Mouse (Mus musculus) stomach, embryonic 14.5 days (tissue): Measurements from ENCODE around the gene Colq. TPM values are rescaled to one million over a fixed set of nuclear protein-coding genes. Genes with fewer than 3 reads are reported as not detected.

Experiments
- ATAC-seq: fragments of 200-750 bp; cut with Nextera tagmentation; 2 replicates; pipeline ENCODE4 v1.8.0; 2017; ENCODE audit warnings: low read depth, moderate TSS enrichment; ENCODE audit not compliant: insufficient number of reproducible peaks, insufficient read depth, low FRiP score
- H3K27ac ChIP-seq: fragments of 300-500 bp; sonication (generic); 2 replicates; pipeline ENCODE4 v1.5.1; 2014; ENCODE audit warnings: mild to moderate bottlenecking, low read length, moderate library complexity, mixed read lengths
- H3K27me3 ChIP-seq: fragments of 300-500 bp; sonication (generic); 2 replicates; pipeline ENCODE4 v1.6.1; 2014; ENCODE audit warnings: low read length, control low read depth, mixed read lengths; ENCODE audit not compliant: control insufficient read depth, insufficient read depth
- H3K36me3 ChIP-seq: fragments of 300-500 bp; sonication (generic); 2 replicates; pipeline ENCODE4 v1.6.1; 2014; ENCODE audit warnings: mild to moderate bottlenecking, control low read depth, low read length, moderate library complexity, mixed read lengths; ENCODE audit not compliant: control insufficient read depth, insufficient read depth
- H3K4me1 ChIP-seq: fragments of 300-500 bp; sonication (generic); 2 replicates; pipeline ENCODE4 v1.6.1; 2014; ENCODE audit warnings: low read length, control low read depth, mixed read lengths; ENCODE audit not compliant: control insufficient read depth, insufficient read depth
- H3K4me2 ChIP-seq: fragments of 300-500 bp; sonication (generic); replicated peaks from 2 replicates; pipeline ENCODE4 v1.6.1; 2014; ENCODE audit warnings: low read depth, low read length, control low read depth
- H3K4me3 ChIP-seq: fragments of 300-500 bp; sonication (generic); 2 replicates; pipeline ENCODE4 v1.5.1; 2014; ENCODE audit warnings: low read depth, low read length, control low read depth
- H3K9ac ChIP-seq: fragments of 300-500 bp; sonication (generic); replicated peaks from 2 replicates; pipeline ENCODE4 v1.6.1; 2014; ENCODE audit warnings: low read depth, mild to moderate bottlenecking, control low read depth, low read length, moderate library complexity, mixed read lengths
- H3K9me3 ChIP-seq: fragments of 300-500 bp; sonication (generic); 2 replicates; pipeline ENCODE4 v1.6.1; 2016; ENCODE audit warnings: low read depth, low read length, control low read depth; ENCODE audit not compliant: control insufficient read depth
- WGBS: fragments of 180-500 bp; shearing (Covaris S2); extraction: QIAGEN DNeasy Blood & Tissue Kit; methylation state at CpG from one replicate; pipeline ENCODE4 v1.1.7; 2014; 5-methylcytosine and 5-hydroxymethylcytosine counted together
- polyA plus RNA-seq: library from polyadenylated mRNA; unstranded; fragments of >200 nt; fragmentation: Nextera tagmentation; extraction: Ambion mirVana; gene quantifications from 2 replicates; pipeline ENCODE4 v1.2.1, GENCODE M21; 2014

The Colq gene
- polyA plus RNA-seq, 1 experiment from 2014 or later, result 0.54 TPM

DNA sequence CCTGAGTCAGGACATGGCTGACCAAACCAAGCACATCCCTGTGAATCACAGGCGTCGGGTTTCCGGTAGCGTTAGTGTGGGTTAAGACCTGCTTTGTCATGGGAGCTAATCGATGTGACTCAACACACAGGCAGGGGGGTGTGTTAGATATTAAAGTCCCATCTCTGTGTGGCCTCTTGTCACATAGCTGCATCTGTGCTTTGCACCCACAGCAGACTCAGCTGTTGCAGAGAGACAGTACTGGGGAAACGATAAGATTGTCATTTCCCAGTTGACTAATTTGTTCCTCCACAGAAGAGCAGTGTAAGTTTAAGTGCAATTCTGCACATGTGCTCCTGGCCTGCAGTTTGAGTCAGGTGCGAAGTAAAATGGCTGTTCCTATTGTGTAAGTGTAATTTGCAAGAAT lies 94.9 kb downstream of the Colq start:
- Histone ChIP-seq H3K4me3 (peak overlapping the region; percentile 77), H3K27ac (no peak overlapping the region), H3K9ac (peak overlapping the region; percentile 89; the same call in 1 of the 2 replicates), H3K27me3 (no peaks in the 10 kb centered on the region), H3K36me3 (peaks cover 22% of the 10 kb centered on the region), H3K4me2 (peak overlapping the region; percentile 85), H3K9me3 (no peaks in the 10 kb centered on the region), H3K4me1 (peaks cover 11% of the 10 kb centered on the region)
- 36% methylated on average over 7 of the region's 7 CpGs for WGBS
- ATAC-seq, result no peak; the same call in 1 of the 2 replicates

DNA sequence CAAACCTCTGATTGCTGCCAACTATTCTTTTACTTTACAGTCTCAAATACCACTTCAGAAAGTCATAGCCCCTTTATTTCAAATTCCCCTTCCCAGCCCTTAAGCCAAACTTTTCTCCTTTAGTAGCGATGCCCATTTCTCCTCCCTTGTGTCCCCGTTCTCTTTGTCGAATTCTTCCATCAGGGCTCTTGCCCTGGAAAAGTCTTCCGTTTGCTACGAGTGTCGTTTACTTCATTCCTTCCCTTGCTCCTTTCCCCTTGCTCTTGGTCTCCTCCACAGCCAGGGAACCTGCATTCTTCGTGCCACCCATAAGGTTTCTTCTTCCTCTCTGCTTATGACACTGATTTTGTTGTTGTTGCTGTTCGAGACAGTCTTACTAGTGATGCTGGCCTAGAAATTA lies 95.6 kb downstream of the Colq start:
- peak overlapping the region; percentile 85 for H3K4me2 ChIP-seq
- H3K27me3 ChIP-seq, result no peaks in the 10 kb centered on the region
- peak overlapping the region; percentile 77 for H3K4me3 ChIP-seq
- no peaks in the 10 kb centered on the region for H3K9me3 ChIP-seq
- peak overlapping the region; percentile 89 for H3K9ac ChIP-seq
- ATAC-seq, result no peak
- 3% methylated on average over 8 of the region's 8 CpGs for WGBS
- peak overlapping the region; percentile 90 for H3K27ac ChIP-seq
- peaks cover 11% of the 10 kb centered on the region for H3K4me1 ChIP-seq
- peaks cover 22% of the 10 kb centered on the region for H3K36me3 ChIP-seq

DNA sequence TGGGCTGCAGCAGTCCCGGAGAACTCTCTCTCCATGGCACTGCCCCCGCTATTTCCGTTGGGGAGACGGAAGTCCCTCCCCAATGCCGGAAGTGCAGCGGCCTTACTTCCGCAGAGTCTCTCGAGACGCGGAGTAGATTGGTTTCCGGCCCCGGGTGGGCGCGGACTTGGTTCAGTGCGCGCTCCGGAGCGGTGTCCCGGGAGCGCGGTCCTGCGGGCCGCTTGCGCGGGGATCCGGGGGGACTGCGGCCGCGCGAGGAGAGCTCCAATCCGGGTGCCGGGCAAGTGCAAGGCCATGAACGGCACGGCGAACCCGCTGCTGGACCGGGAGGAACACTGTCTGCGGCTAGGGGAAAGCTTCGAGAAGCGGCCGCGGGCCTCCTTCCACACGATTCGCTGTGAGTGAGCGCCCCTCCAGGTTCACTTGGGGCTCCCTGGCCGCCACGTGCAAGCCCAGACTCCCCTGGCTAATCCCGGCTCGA lies 96.1 kb downstream of the Colq start, which contains the start of gene Mettl6:
TSS of gene Mettl6 (minus strand) at position 66 of the 481 bp plus-strand sequence.
- peaks cover 20% of the 10 kb centered on the region for H3K36me3 ChIP-seq
- peak within 1 kb of the TSS; percentile 77 for H3K4me3 ChIP-seq
- peak within 1 kb of the TSS; percentile 89 for H3K9ac ChIP-seq
- no peaks in the 10 kb centered on the region for H3K9me3 ChIP-seq
- ATAC-seq, result peak; percentile 92
- no peaks in the 10 kb centered on the region for H3K27me3 ChIP-seq
- peak within 1 kb of the TSS; percentile 85 for H3K4me2 ChIP-seq
- H3K4me1 ChIP-seq, result peaks cover 11% of the 10 kb centered on the region
- WGBS, result under 1% methylated on average over 49 of the region's 49 CpGs
- H3K27ac ChIP-seq, result peak within 1 kb of the TSS; percentile 90

DNA sequence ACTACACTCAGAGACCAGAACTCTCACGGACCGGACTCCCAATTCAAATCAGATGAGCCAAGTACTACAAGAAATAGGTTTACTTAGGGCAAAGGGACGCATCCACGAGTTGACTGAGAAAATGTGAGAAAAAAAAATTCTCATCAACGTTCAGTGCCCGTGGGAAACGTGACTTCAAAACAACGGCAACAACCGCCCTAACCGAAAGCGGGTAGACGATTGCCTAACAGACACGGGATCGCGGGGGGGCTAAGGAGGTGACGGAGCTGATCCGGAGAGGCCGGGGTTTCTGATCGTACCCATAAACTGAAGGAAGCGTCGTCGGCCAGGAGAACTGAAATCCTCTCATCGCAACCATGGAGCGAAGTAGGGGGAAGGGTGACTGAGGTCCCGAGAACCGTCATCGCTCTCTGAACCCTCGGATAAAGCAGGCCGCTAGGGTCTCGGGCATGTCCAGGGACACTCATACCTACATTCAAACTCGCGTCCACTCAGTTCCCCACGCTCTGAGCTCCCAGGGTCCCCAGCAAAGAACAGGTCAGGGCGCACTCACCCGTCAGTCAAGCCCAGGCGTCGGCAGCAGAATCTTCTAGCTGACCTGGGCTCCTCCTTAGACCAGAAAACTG lies 96.7 kb downstream of the Colq start, which contains the start of gene Eaf1:
TSS of gene Eaf1 (plus strand) at position 51 of the 626 bp plus-strand sequence.
- Histone ChIP-seq H3K4me3 (peak within 1 kb of the TSS; percentile 77), H3K27ac (peak within 1 kb of the TSS; percentile 90), H3K9ac (peak within 1 kb of the TSS; percentile 89), H3K4me1 (peaks cover 11% of the 10 kb centered on the region), H3K27me3 (no peaks in the 10 kb centered on the region), H3K9me3 (no peaks in the 10 kb centered on the region), H3K4me2 (peak within 1 kb of the TSS; percentile 85), H3K36me3 (peaks cover 20% of the 10 kb centered on the region)
- WGBS, result 1% methylated on average over 37 of the region's 37 CpGs
- peak; percentile 74 for ATAC-seq

DNA sequence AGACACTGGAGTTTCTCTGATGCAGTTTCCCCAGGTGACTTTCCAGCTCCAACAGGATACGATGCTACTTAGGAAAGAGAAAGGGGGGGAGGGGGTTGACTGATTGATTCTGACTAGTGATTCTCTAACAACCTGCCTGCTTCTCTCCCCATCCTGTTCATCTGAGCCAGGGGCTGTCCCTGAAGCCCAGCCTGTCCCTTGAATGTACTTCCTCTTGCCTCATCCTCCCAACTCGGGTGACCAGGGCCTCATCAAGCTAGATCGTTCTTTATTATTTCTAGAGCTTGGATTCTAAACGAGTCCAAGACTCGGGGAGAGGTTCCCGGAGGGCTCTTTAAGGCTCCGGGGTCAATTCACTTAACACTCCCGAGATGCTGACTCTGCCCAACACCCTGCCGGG lies 97.2 kb downstream of the Colq start:
- no peak for ATAC-seq
- Histone ChIP-seq H3K9me3 (no peaks in the 10 kb centered on the region), H3K4me3 (peak overlapping the region; percentile 77), H3K9ac (peak overlapping the region; percentile 89), H3K4me2 (peak overlapping the region; percentile 81), H3K36me3 (peaks cover 25% of the 10 kb centered on the region), H3K27ac (no peak overlapping the region), H3K27me3 (no peaks in the 10 kb centered on the region), H3K4me1 (peaks cover 11% of the 10 kb centered on the region)
- WGBS, result 36% methylated on average over 9 of the region's 9 CpGs

DNA sequence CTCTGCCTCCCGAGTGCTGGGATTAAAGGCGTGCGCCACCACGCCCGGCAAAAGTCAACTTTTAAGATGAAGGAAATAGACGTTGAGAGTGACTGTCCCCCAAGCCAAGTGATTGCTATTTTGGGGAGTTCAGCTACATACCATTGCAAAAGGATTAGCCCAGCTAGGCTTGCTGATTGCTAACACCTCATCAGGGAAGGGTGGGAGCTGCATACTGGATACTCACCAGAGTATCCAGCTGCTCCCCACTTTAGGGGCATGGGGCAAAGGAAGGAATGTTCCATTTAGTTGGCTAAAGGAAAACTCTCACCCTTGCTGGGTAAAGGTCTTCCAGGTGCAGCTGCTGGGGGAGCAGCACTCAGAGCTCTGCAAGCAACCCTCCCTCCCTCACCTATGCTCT lies 103.1 kb downstream of the Colq start:
- H3K9me3 ChIP-seq, result no peaks in the 10 kb centered on the region
- H3K4me3 ChIP-seq, result no peak overlapping the region
- H3K4me1 ChIP-seq, result no peaks in the 10 kb centered on the region
- no peak overlapping the region for H3K4me2 ChIP-seq
- no peaks in the 10 kb centered on the region for H3K27me3 ChIP-seq
- no peak overlapping the region for H3K9ac ChIP-seq
- no peak for ATAC-seq
- WGBS, result 94% methylated on average over 6 of the region's 6 CpGs
- peaks cover 60% of the 10 kb centered on the region for H3K36me3 ChIP-seq
- H3K27ac ChIP-seq, result no peak overlapping the region

DNA sequence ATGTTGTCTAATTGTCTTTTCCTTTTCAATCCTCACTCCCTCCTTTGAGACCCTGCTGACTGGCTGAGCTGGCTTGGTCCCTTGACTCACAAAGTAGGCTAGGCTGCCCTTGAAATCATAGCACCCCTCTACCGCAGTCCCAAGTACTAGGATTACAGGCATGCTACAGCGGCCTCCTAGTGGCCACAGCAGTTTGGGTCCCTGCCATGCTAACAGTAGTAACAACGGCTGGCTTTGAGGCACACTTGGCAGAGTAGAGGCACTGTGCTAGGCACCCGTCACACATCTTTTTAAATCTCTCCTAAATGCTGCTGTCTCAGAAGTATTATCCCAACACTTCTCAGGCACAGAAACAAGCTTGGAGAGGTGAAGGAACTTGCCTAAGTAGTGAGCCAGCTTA lies 104.7 kb downstream of the Colq start:
- H3K27ac ChIP-seq, result no peak overlapping the region
- no peak for ATAC-seq
- peaks cover 67% of the 10 kb centered on the region for H3K36me3 ChIP-seq
- no peak overlapping the region for H3K9ac ChIP-seq
- no peak overlapping the region for H3K4me2 ChIP-seq
- no peaks in the 10 kb centered on the region for H3K9me3 ChIP-seq
- H3K4me1 ChIP-seq, result no peaks in the 10 kb centered on the region
- no peak overlapping the region for H3K4me3 ChIP-seq
- no peaks in the 10 kb centered on the region for H3K27me3 ChIP-seq
- 83% methylated on average over 4 of the region's 4 CpGs for WGBS

DNA sequence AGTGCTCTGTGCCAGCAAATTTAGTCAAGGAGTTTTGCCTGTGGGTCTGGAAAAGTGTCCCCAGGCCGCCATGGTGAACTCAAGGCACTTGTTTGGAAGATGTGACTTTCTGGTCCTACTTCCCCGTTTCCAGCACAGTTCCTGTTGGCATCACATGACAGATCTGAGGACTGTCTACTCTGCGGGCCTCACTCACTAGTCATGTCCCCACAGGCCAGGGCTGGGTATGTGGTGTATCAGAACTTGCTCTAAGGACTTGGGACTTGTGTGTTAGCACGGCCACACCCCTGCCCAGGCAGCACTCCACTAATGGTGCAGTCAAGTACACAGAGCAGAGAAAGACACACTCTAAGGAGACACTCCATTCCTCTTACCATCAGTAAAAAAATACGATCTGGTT lies 108.7 kb downstream of the Colq start:
- Histone ChIP-seq H3K9ac (no peak overlapping the region), H3K4me1 (no peaks in the 10 kb centered on the region), H3K4me3 (no peak overlapping the region), H3K27me3 (no peaks in the 10 kb centered on the region), H3K4me2 (no peak overlapping the region), H3K9me3 (no peaks in the 10 kb centered on the region), H3K36me3 (peaks cover 84% of the 10 kb centered on the region), H3K27ac (no peak overlapping the region)
- ATAC-seq, result no peak
- WGBS, result 92% methylated on average over 5 of the region's 5 CpGs
